Mouse (Mus musculus) lung, adult 2 months (tissue): ENCODE data around the gene Tgfb1i1. TPM values are rescaled to one million over a fixed set of nuclear protein-coding genes. Genes with fewer than 3 reads are reported as not detected.
A peak's percentile ranks its signal among the peaks of the same experiment; 100 is the strongest.

ENCODE experiments used
- DNase-seq: peaks from one replicate; pipeline ENCODE4 v3.0.0; 2022
- H3K4me1 ChIP-seq: fragments of 200-500 bp; 2 replicates; pipeline ENCODE4 v1.6.1; 2011; ENCODE audit warnings: low read length; ENCODE audit not compliant: control insufficient read depth, insufficient read depth
- H3K4me3 ChIP-seq: fragments of 200-500 bp; replicated peaks from 2 replicates; pipeline ENCODE3; 2011; ENCODE audit warnings: low read depth, mild to moderate bottlenecking, control low read depth, low read length; ENCODE audit errors: extremely low read depth
- CTCF ChIP-seq: fragments of 200-500 bp; IDR thresholded peaks from 2 replicates; pipeline ENCODE4 v1.5.1; 2011; ENCODE audit warnings: mild to moderate bottlenecking, low read length, control low read depth; ENCODE audit not compliant: insufficient read depth
- POLR2A ChIP-seq: fragments of 200-500 bp; IDR thresholded peaks from 2 replicates; pipeline ENCODE4 v1.6.1; 2011; ENCODE audit warnings: low read depth, mild to moderate bottlenecking, control low read depth, low read length, borderline replicate concordance; ENCODE audit errors: extremely low read depth
- WGBS: fragments of 180-500 bp; shearing (Covaris S2); methylation state at CpG from one replicate; pipeline ENCODE4 v1.1.7; 2018; 5-methylcytosine and 5-hydroxymethylcytosine counted together
- polyA plus RNA-seq: library from polyadenylated mRNA; depleted of rRNA; stranded (reverse); fragments of >200 nt; gene quantifications from 2 replicates; pipeline ENCODE4 v1.2.3, GENCODE M21; 2012

The Tgfb1i1 gene
- polyA plus RNA-seq, 1 experiment = 150 TPM

GRCm38 (mm10) chr7:128231741-128232140, 14.9 kb upstream of the Tgfb1i1 start:
- H3K4me1 ChIP-seq = no peaks in the 10 kb centered on the region
- no peak overlapping the region for H3K4me3 ChIP-seq
- no peak for DNase-seq
- no peak for TF ChIP-seq CTCF
- TF ChIP-seq POLR2A = no peak
- WGBS = 39% methylated on average over 8 of the region's 8 CpGs

GRCm38 (mm10) chr7:128234796-128235195, 11.8 kb upstream of the Tgfb1i1 start:
- Histone ChIP-seq H3K4me3 (no peak overlapping the region), H3K4me1 (no peaks in the 10 kb centered on the region)
- DNase-seq = no peak
- WGBS = 78% methylated on average over 2 of the region's 2 CpGs
- TF ChIP-seq POLR2A (no peak), CTCF (no peak)

GRCm38 (mm10) chr7:128235481-128235880, 11.1 kb upstream of the Tgfb1i1 start:
- H3K4me1 ChIP-seq = no peaks in the 10 kb centered on the region
- 70% methylated on average over 1 of the region's 1 CpGs for WGBS
- TF ChIP-seq POLR2A (no peak), CTCF (no peak)
- no peak for DNase-seq
- H3K4me3 ChIP-seq = no peak overlapping the region

- Histone ChIP-seq H3K4me3 (no peak overlapping the region), H3K4me1 (no peaks in the 10 kb centered on the region)
- no peak for TF ChIP-seq CTCF
- no peak for TF ChIP-seq POLR2A
- 91% methylated on average over 13 of the region's 13 CpGs for WGBS
- DNase-seq = no peak
Observed at GRCm38 (mm10) chr7:128236426-128236825, 10.2 kb upstream of the Tgfb1i1 start.

- Histone ChIP-seq H3K4me3 (peak within 1 kb of the TSS; percentile 85), H3K4me1 (no peaks in the 10 kb centered on the region)
- peak; percentile 90 for DNase-seq
- 22% methylated on average over 37 of the region's 37 CpGs for WGBS
- 0 out of 2 replicates have a peak, but pooled peaks have one; percentile 32 for TF ChIP-seq POLR2A
- TF ChIP-seq CTCF = peak; percentile 50; the same call in 1 of the 2 replicates
Observed at GRCm38 (mm10) chr7:128236856-128237592, 9.6 kb upstream of the Tgfb1i1 start, which contains the start of gene Armc5. Armc5 (plus strand) TSS chr7:128237342.

GRCm38 (mm10) chr7:128237593-128237926, 9.1 kb upstream of the Tgfb1i1 start:
- no peaks in the 10 kb centered on the region for H3K4me1 ChIP-seq
- H3K4me3 ChIP-seq = peak overlapping the region; percentile 85
- DNase-seq = no peak
- no peak for TF ChIP-seq CTCF
- no peak for TF ChIP-seq POLR2A
- WGBS = under 1% methylated on average over 25 of the region's 25 CpGs

- DNase-seq = peak; percentile 100
- Histone ChIP-seq H3K4me1 (no peaks in the 10 kb centered on the region), H3K4me3 (peak within 1 kb of the TSS; percentile 85)
- under 1% methylated on average over 71 of the region's 72 CpGs for WGBS
- no peak for TF ChIP-seq CTCF
- TF ChIP-seq POLR2A = peak; percentile 66
Observed at GRCm38 (mm10) chr7:128237927-128238778, 8.5 kb upstream of the Tgfb1i1 start, which contains the start of gene 9130023H24Rik. 9130023H24Rik (minus strand) TSS chr7:128238031.

GRCm38 (mm10) chr7:128238991-128239390, 7.6 kb upstream of the Tgfb1i1 start:
- DNase-seq = no peak
- TF ChIP-seq POLR2A (no peak), CTCF (0 out of 2 replicates have a peak, but pooled peaks have one; percentile 5)
- no peak overlapping the region for H3K4me3 ChIP-seq
- H3K4me1 ChIP-seq = no peaks in the 10 kb centered on the region
- 12% methylated on average over 4 of the region's 4 CpGs for WGBS

GRCm38 (mm10) chr7:128240131-128240784, 6.4 kb upstream of the Tgfb1i1 start:
- H3K4me1 ChIP-seq = no peaks in the 10 kb centered on the region
- no peak for DNase-seq
- 94% methylated on average over 27 of the region's 27 CpGs for WGBS
- H3K4me3 ChIP-seq = no peak overlapping the region
- TF ChIP-seq POLR2A (no peak), CTCF (no peak)

- peaks cover 3% of the 10 kb centered on the region; the same call in 1 of the 2 replicates for H3K4me1 ChIP-seq
- TF ChIP-seq POLR2A = no peak
- no peak overlapping the region for H3K4me3 ChIP-seq
- WGBS = 97% methylated on average over 16 of the region's 16 CpGs
- no peak for DNase-seq
Observed at GRCm38 (mm10) chr7:128242331-128242730, 4.3 kb upstream of the Tgfb1i1 start.
